Mouse (Mus musculus) lung, adult 2 months (tissue): ENCODE measurements around the gene Nr4a3.

Experiments used
- CTCF ChIP-seq: fragments of 200-500 bp; IDR thresholded peaks from 2 replicates; pipeline ENCODE4 v1.5.1; 2011; ENCODE audit warnings: mild to moderate bottlenecking, low read length, control low read depth; ENCODE audit not compliant: insufficient read depth
- POLR2A ChIP-seq: fragments of 200-500 bp; IDR thresholded peaks from 2 replicates; pipeline ENCODE4 v1.6.1; 2011; ENCODE audit warnings: low read depth, mild to moderate bottlenecking, control low read depth, low read length, borderline replicate concordance; ENCODE audit errors: extremely low read depth

DNA sequence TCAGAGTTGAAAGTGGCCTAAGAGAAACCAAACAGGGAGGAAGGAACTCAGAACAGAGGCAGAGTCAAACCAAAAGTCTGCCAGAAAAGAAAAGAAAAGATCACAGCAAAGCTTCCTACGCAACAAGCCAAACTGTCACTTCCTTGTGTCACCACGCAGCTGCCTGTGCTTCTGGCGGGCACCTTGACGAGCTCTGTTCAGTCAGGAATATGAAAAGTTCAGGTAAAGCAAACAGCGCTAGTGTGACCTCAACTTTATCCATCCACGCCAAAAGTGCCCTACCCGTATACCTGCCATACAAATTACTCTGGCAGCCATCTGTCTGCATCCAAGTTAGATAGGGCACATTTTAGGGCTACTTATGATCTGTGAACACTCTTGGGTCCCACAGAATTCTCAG, 5.2 kb upstream of the Nr4a3 start:
- TF ChIP-seq CTCF: no peak
- no peak for TF ChIP-seq POLR2A
